Comparison of ENCODE assay signal across 14 mouse cellular contexts in genomic region chr17:4133678-4134077, GRCm38 (mm10).
"Had no signal": no experiment of that assay in that cellular context is flagged by ENCODE, and none has a peak within 500 bp of the region (broad histone marks: within the 10 kb centered on the region; RNA-seq: fewer than 3 reads in every experiment).

No protein-coding gene starts in this region.

- H3K4me2 ChIP-seq: limb, embryonic 15.5 days; liver, embryonic 12.5 days; lung, embryonic 14.5 days; midbrain, embryonic 15.5 days; neural tube, embryonic 12.5 days had no signal

- H3K36me3 ChIP-seq: limb, embryonic 15.5 days; liver, embryonic 12.5 days; midbrain, embryonic 10.5 days; midbrain, embryonic 15.5 days; neural tube, embryonic 12.5 days had no signal

- H3K4me3 ChIP-seq: limb, embryonic 15.5 days; liver, embryonic 12.5 days; midbrain, embryonic 10.5 days; midbrain, embryonic 15.5 days; neural tube, embryonic 12.5 days had no signal

- ATAC-seq: liver, embryonic 12.5 days; midbrain, embryonic 15.5 days had no signal

- H3K27me3 ChIP-seq: limb, embryonic 15.5 days; liver, embryonic 12.5 days; midbrain, embryonic 15.5 days; neural tube, embryonic 12.5 days had no signal

- DNase-seq: kidney, postnatal 36 days; layer of hippocampus, adult 9-11 months; layer of hippocampus, postnatal 36 days; lung, embryonic 14.5 days; lung, postnatal 10 days; lung, postnatal 4 days; thymus, postnatal 14 days had no signal

- H3K27ac ChIP-seq: kidney, postnatal 0 days; limb, embryonic 15.5 days; liver, embryonic 12.5 days; midbrain, embryonic 10.5 days; midbrain, embryonic 15.5 days; neural tube, embryonic 12.5 days; stomach, postnatal 0 days had no signal

- H3K9ac ChIP-seq: limb, embryonic 15.5 days; liver, embryonic 12.5 days; lung, embryonic 14.5 days; midbrain, embryonic 15.5 days; neural tube, embryonic 12.5 days had no signal

- H3K9me3 ChIP-seq: limb, embryonic 15.5 days; liver, embryonic 12.5 days; midbrain, embryonic 10.5 days; midbrain, embryonic 15.5 days; neural tube, embryonic 12.5 days had no signal

- H3K4me1 ChIP-seq: limb, embryonic 15.5 days; liver, embryonic 12.5 days; midbrain, embryonic 10.5 days; midbrain, embryonic 15.5 days; neural tube, embryonic 12.5 days had no signal
